Mouse (Mus musculus) liver, postnatal 0 days (tissue): ENCODE results near the gene Lrrfip1. TPM values are rescaled to one million over a fixed set of nuclear protein-coding genes. Genes with fewer than 3 reads are reported as not detected.

Experiments used
- ATAC-seq: fragments of 200-750 bp; cut with Nextera tagmentation; 2 replicates; pipeline ENCODE4 v1.8.0; 2017; ENCODE audit warnings: mild to moderate bottlenecking, moderate library complexity
- DNase-seq: peaks from one replicate; pipeline ENCODE4 v3.0.0-alpha.2; 2016
- H3K27ac ChIP-seq: fragments of 300-500 bp; sonication (generic); 2 replicates; pipeline ENCODE4 v1.5.1; 2014; ENCODE audit warnings: antibody characterized with exemption, moderate library complexity, mild to moderate bottlenecking, low read depth
- H3K27me3 ChIP-seq: fragments of 300-500 bp; sonication (generic); 2 replicates; pipeline ENCODE4 v1.6.1; 2014; ENCODE audit warnings: low read length, control low read depth, mixed read lengths; ENCODE audit not compliant: insufficient read depth
- H3K36me3 ChIP-seq: fragments of 300-500 bp; sonication (generic); replicated peaks from 2 replicates; pipeline ENCODE4 v1.6.1; 2014; ENCODE audit warnings: mild to moderate bottlenecking, control low read depth, low read length, moderate library complexity, mixed read lengths; ENCODE audit not compliant: insufficient read depth
- H3K4me1 ChIP-seq: fragments of 300-500 bp; sonication (generic); 2 replicates; pipeline ENCODE4 v1.6.1; 2014; ENCODE audit warnings: antibody characterized with exemption, mild to moderate bottlenecking, control low read depth; ENCODE audit not compliant: insufficient read depth
- H3K4me2 ChIP-seq: fragments of 300-500 bp; sonication (generic); 2 replicates; pipeline ENCODE4 v1.6.1; 2014; ENCODE audit warnings: low read depth, mild to moderate bottlenecking, low read length, moderate library complexity, mixed read lengths
- H3K4me3 ChIP-seq: fragments of 300-500 bp; sonication (generic); 2 replicates; pipeline ENCODE4 v1.5.1; 2014; ENCODE audit warnings: low read depth, low read length
- H3K9ac ChIP-seq: fragments of 300-500 bp; sonication (generic); replicated peaks from 2 replicates; pipeline ENCODE4 v1.6.1; 2014; ENCODE audit warnings: mild to moderate bottlenecking, moderate library complexity
- H3K9me3 ChIP-seq: fragments of 300-500 bp; sonication (generic); 2 replicates; pipeline ENCODE4 v1.6.1; 2016; ENCODE audit warnings: mild to moderate bottlenecking, control low read depth, low read length, mixed read lengths
- CTCF ChIP-seq: sonication (generic); IDR thresholded peaks from 2 replicates; pipeline ENCODE4 v1.5.1; 2016; ENCODE audit warnings: antibody characterized with exemption, low read depth
- EP300 ChIP-seq: IDR thresholded peaks from 2 replicates; pipeline ENCODE4 v1.6.1; 2016; ENCODE audit warnings: antibody characterized with exemption, low read depth, mild to moderate bottlenecking
- WGBS: fragments of 180-500 bp; shearing (Covaris S2); extraction: QIAGEN DNeasy Blood & Tissue Kit; methylation state at CpG from one replicate; pipeline ENCODE4 v1.1.7; 2014; ENCODE audit not compliant: insufficient replicate concordance; 5-methylcytosine and 5-hydroxymethylcytosine counted together
- polyA plus RNA-seq: library from polyadenylated mRNA; unstranded; fragments of >200 nt; fragmentation: Nextera tagmentation; extraction: Ambion mirVana; gene quantifications from 2 replicates; pipeline ENCODE4 v1.2.1, GENCODE M21; 2015

The Lrrfip1 gene
- polyA plus RNA-seq, 1 experiment from 2014 or later: 21.9 TPM

GRCm38 (mm10) chr1:91046237-91046636, 47.7 kb downstream of the Lrrfip1 start:
- no peaks in the 10 kb centered on the region for H3K27me3 ChIP-seq
- DNase-seq (no peak), ATAC-seq (peak; percentile 22; the same call in 1 of the 2 replicates)
- H3K4me3 ChIP-seq: no peak overlapping the region
- H3K4me1 ChIP-seq: peaks cover 30% of the 10 kb centered on the region
- no peak overlapping the region for H3K27ac ChIP-seq
- H3K4me2 ChIP-seq: no peak overlapping the region
- H3K9ac ChIP-seq: no peak overlapping the region
- TF ChIP-seq CTCF (no peak), EP300 (no peak)
- no peaks in the 10 kb centered on the region for H3K36me3 ChIP-seq
- WGBS: 38% methylated on average over 5 of the region's 5 CpGs
- no peaks in the 10 kb centered on the region for H3K9me3 ChIP-seq

GRCm38 (mm10) chr1:91049296-91049695, 50.8 kb downstream of the Lrrfip1 start:
- 46% methylated on average over 6 of the region's 6 CpGs for WGBS
- Histone ChIP-seq H3K9me3 (no peaks in the 10 kb centered on the region), H3K27me3 (no peaks in the 10 kb centered on the region), H3K9ac (no peak overlapping the region), H3K4me1 (peaks cover 25% of the 10 kb centered on the region), H3K4me3 (no peak overlapping the region), H3K4me2 (no peak overlapping the region), H3K27ac (no peak overlapping the region), H3K36me3 (no peaks in the 10 kb centered on the region)
- ATAC-seq (no peak), DNase-seq (no peak)
- TF ChIP-seq EP300 (no peak), CTCF (no peak)

GRCm38 (mm10) chr1:91051461-91052094, 53.0 kb downstream of the Lrrfip1 start:
- Histone ChIP-seq H3K9me3 (no peaks in the 10 kb centered on the region), H3K4me3 (no peak overlapping the region), H3K4me1 (peaks cover 29% of the 10 kb centered on the region), H3K9ac (no peak overlapping the region), H3K36me3 (no peaks in the 10 kb centered on the region), H3K27ac (no peak overlapping the region), H3K4me2 (peak overlapping the region; percentile 85; the same call in 1 of the 2 replicates), H3K27me3 (no peaks in the 10 kb centered on the region)
- TF ChIP-seq CTCF: no peak
- TF ChIP-seq EP300: no peak
- no peak for ATAC-seq
- 53% methylated on average over 8 of the region's 8 CpGs for WGBS
- DNase-seq: no peak

- H3K4me1 ChIP-seq: peaks cover 39% of the 10 kb centered on the region
- H3K36me3 ChIP-seq: no peaks in the 10 kb centered on the region
- peak overlapping the region; percentile 85 for H3K4me2 ChIP-seq
- DNase-seq (peak; percentile 94), ATAC-seq (peak; percentile 86)
- no peaks in the 10 kb centered on the region for H3K27me3 ChIP-seq
- peak overlapping the region; percentile 70; the same call in 1 of the 2 replicates for H3K9ac ChIP-seq
- H3K4me3 ChIP-seq: peak overlapping the region; percentile 60
- H3K9me3 ChIP-seq: no peaks in the 10 kb centered on the region
- TF ChIP-seq EP300 (no peak; the same call in 1 of the 2 replicates), CTCF (no peak)
- under 1% methylated on average over 28 of the region's 28 CpGs for WGBS
- H3K27ac ChIP-seq: peak overlapping the region; percentile 98
Measured at GRCm38 (mm10) chr1:91052747-91053181, 54.2 kb downstream of the Lrrfip1 start.

GRCm38 (mm10) chr1:91053218-91054073, 54.9 kb downstream of the Lrrfip1 start:
- WGBS: 1% methylated on average over 37 of the region's 41 CpGs
- Histone ChIP-seq H3K27ac (peak overlapping the region; percentile 98), H3K9ac (peak overlapping the region; percentile 70), H3K9me3 (no peaks in the 10 kb centered on the region), H3K27me3 (no peaks in the 10 kb centered on the region), H3K4me1 (peaks cover 46% of the 10 kb centered on the region), H3K4me3 (peak overlapping the region; percentile 60), H3K36me3 (no peaks in the 10 kb centered on the region), H3K4me2 (peak overlapping the region; percentile 85)
- peak; percentile 85 for ATAC-seq
- peak; percentile 89 for DNase-seq
- no peak for TF ChIP-seq CTCF
- TF ChIP-seq EP300: no peak

GRCm38 (mm10) chr1:91054074-91054471, 55.5 kb downstream of the Lrrfip1 start:
- Histone ChIP-seq H3K4me3 (peak overlapping the region; percentile 60), H3K4me2 (peak overlapping the region; percentile 85), H3K4me1 (peaks cover 47% of the 10 kb centered on the region), H3K9me3 (no peaks in the 10 kb centered on the region), H3K36me3 (no peaks in the 10 kb centered on the region), H3K27me3 (no peaks in the 10 kb centered on the region), H3K27ac (peak overlapping the region; percentile 98), H3K9ac (peak overlapping the region; percentile 70)
- ATAC-seq (no peak), DNase-seq (no peak)
- TF ChIP-seq CTCF (no peak), EP300 (no peak)
- 9% methylated on average over 10 of the region's 10 CpGs for WGBS
